Mouse (Mus musculus) left cerebral cortex, adult 18-20 months (tissue): ENCODE measurements around the gene Tango2. TPM values are rescaled to one million over a fixed set of nuclear protein-coding genes. Genes with fewer than 3 reads are reported as not detected.

Source experiments
- DNase-seq, 2 experiments: peaks; one replicate each; pipeline ENCODE4 v3.0.0; 2021 to 2022; ENCODE audit warnings: low spot score in 2 of 2, mixed read lengths in 1 of 2
- long read RNA-seq, 2 experiments: library from polyadenylated mRNA; stranded (forward); transcript quantifications; one replicate each; pipeline ENCODE4 v2.0.0; 2021
- total RNA-seq, 2 experiments: library from RNA; stranded (reverse); gene quantifications; 2 replicates each; pipeline ENCODE4 v1.2.3; 2021

The Tango2 gene
- total RNA-seq = 100 to 1,000 TPM; 137 to 148 TPM
- long read RNA-seq, experiment 1, transcript Tango2-201 (9 exons, 1,622 nt) = major isoform, 24 of 219 reads
- long read RNA-seq, experiment 1, partial matches to known transcripts = 25 of 219 reads
- long read RNA-seq, experiment 1, other reads (novel, unspliced or antisense) = 169 of 219 reads
- long read RNA-seq, experiment 2, transcript Tango2-201 (9 exons, 1,622 nt) = major isoform, 27 of 178 reads
- long read RNA-seq, experiment 2, partial matches to known transcripts = 21 of 178 reads
- long read RNA-seq, experiment 2, other reads (novel, unspliced or antisense) = 129 of 178 reads

DNA sequence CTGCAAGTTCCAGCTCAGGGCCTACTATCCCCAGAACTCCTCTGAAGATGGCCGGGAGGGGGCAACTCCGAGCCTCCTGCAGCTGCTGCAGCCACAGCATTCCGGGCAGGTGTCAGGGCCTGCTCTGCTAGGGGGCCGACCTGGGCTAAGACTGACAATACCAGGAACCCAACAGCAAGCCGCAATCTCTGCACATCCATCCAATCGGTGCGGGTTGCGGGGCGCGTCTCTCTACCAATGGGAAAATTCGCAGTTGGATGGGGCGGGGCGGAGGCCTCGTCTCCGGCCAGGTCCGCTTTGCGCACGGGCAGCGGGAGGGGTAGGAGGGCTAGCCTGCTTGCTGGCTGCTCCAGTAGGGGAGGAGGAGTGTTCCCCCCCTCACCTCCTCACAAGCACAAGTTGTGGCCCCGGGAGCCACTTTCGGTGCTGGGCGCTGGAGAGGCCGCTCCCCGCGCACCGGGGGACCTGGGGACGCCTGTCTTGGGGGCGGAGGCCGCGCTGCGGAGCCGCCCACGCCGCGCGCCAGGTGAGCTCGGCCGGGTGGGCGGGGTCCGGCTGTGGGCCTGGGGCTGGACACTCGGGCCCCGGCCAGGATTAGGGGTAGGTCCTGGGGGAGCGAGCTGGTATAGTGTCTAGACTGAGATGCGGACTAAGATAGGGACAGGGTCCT is at the start of gene Tango2, which contains the start of gene Arvcf:
Gene Tango2, minus strand, starts transcription at position 173 of the 670 bp plus-strand sequence.
Gene Arvcf, plus strand, starts transcription at position 252 of the 670 bp plus-strand sequence.
- peak; percentile 93 to 96 for DNase-seq

DNA sequence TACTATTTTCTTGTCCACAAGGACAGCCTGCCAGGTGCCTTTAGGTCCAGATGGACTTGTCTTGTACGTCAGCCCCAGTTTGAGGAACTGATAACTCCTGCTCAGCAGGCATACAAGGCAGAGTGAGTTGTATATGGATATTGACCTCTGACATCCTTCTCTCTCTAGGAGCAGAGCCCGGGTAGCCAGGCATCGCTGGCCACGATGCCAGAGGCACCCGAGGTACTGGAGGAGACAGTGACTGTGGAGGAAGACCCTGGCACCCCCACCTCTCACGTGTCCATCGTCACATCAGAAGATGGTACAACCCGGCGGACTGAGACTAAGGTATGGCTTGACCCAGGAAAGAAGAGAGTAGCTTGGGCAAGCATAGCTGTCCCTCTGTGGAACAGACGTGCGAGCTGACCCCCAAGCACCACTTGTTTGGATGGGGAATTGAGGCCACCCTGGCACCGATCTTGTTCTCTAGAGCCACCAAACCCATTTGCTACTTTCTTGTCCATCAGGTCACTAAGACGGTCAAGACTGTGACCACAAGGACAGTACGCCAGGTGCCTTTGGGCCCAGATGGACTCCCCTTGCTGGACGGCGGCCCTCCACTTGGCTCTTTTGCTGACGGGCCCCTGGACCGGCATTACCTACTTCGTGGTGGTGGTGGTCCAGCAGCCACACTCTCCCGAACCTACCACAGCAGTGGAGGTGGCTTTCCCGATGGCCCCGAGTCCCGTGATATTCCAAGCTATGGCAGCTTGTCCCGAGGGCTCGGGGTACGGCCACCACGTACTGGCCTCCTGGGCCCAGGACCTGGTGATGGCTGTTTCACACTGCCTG is 49.1 kb upstream of the Tango2 start:
- no peak for DNase-seq

GRCm38 (mm10) chr16:18396201-18396600 is 48.3 kb upstream of the Tango2 start:
- DNase-seq = no peak

DNA sequence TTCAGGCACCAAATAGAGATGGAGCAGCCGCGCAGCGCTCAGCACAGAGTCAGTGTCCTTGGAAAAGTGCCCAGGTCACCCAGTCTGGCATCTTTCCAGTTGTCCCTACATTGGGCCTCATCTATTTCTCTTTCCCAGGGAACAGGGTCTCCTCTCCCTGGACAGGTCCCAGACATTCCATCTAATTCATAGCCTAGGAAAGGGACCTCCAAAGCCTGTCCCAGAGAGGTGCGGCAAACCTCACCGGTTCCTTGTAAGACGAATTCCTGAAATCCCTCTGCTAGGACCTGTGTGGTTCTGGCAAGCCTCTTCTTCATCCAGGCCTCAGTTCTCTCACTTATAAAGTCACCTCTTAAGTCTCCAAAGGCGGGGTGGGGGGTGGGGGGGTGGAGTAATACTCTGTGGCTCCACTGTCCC is 47.7 kb upstream of the Tango2 start:
- no peak for DNase-seq

GRCm38 (mm10) chr16:18394777-18395619 is 47.1 kb upstream of the Tango2 start:
- no peak for DNase-seq

- DNase-seq = no peak
These were observed 46.2 kb upstream of the Tango2 start for GRCm38 (mm10) chr16:18394056-18394455.

- DNase-seq = no peak
These were observed 45.7 kb upstream of the Tango2 start for GRCm38 (mm10) chr16:18393595-18393994.

GRCm38 (mm10) chr16:18392469-18393426 is 44.8 kb upstream of the Tango2 start:
- peak; percentile 58 to 76 for DNase-seq

- no peak for DNase-seq
These were observed 43.8 kb upstream of the Tango2 start for GRCm38 (mm10) chr16:18391728-18392127.

DNA sequence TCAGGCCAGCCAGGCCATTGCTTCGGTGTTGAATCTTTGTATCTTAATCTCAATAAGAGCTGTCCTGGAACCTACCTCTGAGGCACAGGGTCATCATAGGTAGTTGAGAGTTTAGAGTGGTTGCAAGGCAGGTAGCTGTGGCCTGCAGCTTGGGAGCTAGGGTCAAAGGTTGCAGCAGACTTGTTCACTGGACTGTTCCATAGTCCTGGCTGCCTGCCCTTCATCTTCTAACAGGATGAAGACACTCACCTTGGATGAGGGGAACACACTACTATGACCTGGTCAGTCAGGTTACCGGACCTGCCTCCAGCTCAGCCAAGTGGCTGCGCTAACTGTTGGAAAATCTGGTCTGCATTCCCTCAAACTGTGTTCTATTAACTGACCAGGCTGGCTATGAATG is 43.2 kb upstream of the Tango2 start:
- DNase-seq = no peak

DNA sequence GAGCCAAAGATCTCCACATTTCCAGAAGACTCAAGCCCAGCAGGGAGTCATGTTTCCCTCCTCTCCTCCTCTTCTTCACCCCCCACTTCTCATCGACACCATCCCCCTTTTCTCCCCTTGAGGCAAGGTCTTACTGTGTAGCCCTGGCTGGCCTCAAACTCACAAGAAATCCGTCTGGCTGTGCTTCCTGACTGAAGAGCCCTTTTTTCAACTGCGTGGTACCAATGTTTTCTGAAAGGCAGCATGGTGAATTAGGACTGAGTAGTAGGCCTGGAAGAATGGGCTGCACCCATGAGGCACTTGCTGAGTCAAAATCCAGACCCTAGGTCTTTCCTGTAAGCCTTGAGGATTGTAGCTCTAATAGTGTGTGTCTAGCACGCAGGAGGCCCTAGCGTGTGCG is 42.5 kb upstream of the Tango2 start:
- no peak for DNase-seq

DNA sequence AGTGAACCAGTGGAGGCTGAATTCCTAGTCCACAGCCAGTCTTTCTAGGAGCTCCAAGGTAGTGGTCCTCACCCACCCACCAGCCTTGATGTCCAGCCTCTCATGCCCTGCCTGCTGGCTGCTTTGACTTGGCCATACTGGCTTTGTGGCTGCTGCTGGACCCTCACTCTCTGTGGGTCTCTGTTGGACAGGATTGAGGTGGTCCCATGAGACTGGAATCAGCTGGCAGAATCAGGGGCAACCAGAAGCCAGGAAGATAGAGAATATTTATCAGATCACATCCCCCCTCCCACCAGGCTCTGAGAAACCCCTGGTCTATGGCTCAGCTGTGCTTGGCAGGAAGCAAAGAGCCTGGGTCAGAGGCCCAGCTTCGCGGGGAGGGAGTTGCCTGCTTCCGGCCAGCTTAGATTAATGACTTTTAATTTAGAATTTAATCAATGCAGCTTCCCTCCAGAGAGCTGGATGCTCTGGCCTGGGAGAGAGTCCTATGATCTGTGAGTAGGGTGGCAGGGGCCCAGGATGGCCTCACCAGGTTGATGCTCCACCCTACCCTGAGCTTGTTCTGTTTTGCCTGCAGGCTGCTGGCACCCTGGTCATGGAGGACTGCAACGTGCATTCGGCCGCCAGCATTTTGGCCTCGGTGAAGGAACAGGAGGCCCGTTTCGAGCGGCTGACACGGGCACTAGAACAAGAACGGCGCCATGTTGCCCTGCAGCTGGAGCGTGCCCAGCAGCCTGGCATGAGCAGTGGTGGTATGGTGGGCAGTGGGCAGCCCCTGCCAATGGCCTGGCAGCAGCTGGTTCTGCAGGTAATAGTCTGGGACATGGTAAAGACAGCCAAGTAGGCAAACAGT is 40.9 kb upstream of the Tango2 start:
- no peak for DNase-seq

DNA sequence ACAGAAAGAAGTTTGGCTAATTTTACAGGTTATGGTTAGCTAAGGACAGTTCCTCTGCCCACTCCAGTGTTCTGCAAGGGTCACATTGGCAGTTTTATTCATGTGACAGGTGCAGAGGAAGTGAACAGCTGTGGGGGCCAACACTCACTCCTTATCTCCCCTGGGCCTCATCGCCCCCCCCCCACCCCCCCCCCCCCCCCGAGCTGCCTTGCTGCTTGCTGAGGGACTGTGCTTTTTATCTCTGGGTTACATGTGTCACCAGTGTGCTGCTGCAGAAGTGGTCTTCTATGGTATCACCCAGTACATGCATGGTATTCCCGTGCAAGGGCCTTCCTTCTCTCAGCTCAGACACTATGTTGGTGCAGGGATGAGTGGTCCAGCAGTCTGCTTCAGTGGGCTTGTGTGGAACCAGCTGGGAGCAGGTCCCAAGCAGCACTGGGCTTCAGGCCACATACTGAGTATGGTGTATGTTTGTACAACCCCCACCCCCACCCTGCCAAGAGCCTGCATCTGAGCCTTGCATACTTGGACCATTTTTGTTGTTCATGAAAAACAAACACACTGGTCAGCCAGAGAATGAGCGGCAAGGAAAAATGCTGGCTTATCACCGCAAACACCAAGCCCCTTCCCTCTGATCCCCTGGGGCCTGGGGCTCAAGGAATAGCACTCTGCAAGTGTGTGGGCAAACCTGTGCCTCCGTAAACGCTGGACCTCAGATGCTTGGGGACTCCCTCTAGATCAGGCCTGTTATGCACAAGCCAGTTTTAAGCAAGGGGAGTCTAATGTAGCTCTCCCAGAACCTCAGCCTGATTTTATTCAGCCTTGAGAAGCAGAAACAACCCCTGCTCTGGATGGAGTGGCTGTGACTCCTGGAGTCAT is 40.0 kb upstream of the Tango2 start:
- no peak for DNase-seq

GRCm38 (mm10) chr16:18386972-18387371 is 39.1 kb upstream of the Tango2 start:
- DNase-seq = no peak

GRCm38 (mm10) chr16:18386451-18386850 is 38.5 kb upstream of the Tango2 start:
- DNase-seq = no peak

DNA sequence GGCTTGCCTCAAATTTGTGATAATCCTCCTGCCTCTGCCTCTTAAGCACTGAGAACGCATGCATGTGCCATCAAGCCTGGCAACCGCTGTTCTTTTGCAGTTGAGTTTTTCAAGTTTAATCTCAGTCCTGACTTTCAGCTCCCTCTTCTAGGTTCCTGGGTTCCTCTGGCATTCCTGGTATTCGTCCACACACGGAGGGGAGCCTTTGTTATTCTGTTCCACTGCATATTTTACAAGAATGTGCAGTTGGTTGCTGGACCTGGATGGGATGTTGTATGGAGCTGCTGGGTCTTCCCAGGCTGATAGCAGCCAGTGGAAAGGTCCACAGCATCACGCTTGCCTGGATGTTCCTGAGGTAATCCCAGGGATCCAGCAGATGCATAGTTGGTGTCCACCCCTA is 37.5 kb upstream of the Tango2 start:
- DNase-seq = no peak

DNA sequence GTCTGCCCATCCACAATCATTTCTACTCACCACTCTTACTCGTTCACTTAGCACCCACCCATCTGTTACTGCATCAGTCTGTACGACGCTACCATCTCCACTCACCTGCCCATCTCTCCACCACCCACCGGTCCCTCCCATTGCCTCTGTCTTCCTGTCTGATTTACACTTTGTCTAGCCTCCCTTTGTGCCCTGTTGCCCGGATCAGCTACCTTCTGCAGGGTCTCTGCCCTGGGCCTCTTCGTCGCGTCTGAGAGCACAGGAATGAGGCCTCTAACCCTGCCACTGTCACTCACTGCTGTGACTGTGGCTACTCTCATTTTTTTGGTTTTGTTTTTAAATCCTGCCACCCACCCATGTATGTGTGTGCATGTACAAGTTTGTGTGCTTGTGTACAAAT is 36.8 kb upstream of the Tango2 start:
- no peak for DNase-seq

DNA sequence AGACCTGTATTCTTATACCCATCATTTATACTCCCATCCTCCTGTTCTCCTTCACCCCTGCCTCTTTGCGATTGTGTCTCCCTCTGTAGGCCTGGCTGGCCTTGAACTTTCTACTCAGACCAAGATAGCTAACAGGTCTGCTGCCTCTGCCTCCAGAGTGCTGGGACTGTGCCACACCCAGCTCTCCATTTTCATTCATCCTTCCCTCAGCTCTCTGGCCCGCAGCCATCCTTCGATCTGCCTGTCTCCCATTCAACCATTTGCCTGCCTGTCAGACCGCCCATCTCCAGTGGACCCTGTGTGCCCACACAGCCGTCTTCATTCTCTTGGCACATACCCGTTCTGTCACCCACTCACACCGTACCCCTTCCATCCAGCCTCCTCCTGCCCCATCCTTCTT is 36.3 kb upstream of the Tango2 start:
- DNase-seq = no peak
